Mouse (Mus musculus) testis, adult 2 months (tissue): ENCODE results near the gene Gm49721.
"Not testable (repeated sequence)": the region's sequence is repeated elsewhere in the genome, so short reads cannot be mapped to it uniquely, and the experiment has no call there.

ENCODE experiments used
- CTCF ChIP-seq: fragments of 200-500 bp; IDR thresholded peaks from 2 replicates; pipeline ENCODE4 v1.5.1; 2012; ENCODE audit warnings: low read depth, mild to moderate bottlenecking, inconsistent platforms, low read length, moderate library complexity; ENCODE audit not compliant: control insufficient read depth, insufficient read depth, insufficient replicate concordance
- POLR2A ChIP-seq: fragments of 200-500 bp; IDR thresholded peaks from 2 replicates; pipeline ENCODE4 v1.6.1; 2012; ENCODE audit warnings: low read depth, mild to moderate bottlenecking, inconsistent platforms, low read length, moderate library complexity; ENCODE audit not compliant: control insufficient read depth

DNA sequence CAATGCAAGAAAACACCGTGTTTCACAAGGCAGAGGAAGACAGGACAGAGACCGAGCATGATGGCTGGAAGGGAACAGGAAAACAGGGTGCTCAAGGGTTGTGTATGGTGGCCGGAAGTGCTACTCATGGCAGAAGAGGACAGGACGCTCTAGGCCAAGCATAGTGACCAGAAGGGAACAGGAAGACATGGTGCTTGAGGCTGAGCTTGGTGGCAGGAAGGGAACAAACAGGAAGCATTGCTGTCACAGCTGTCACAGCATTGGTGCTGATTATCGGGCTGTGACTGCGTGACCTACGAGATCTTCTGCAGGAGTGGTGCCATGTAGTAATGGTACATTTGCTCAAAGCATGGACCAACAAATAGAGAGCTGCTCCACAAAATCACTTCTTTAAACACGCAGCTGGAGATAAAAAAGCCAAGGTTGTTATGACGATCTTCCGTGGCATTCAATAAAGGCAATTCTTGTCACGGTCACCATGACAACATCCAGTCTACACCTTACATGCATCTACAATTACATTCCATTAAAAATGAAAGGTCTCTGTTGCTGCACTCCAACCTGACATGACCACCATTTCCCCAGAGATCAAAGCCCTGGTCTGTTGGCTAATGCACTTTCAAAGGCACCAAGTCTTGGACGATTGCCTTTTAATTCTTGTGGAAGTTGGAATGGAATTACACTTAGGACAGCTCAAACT, 106.9 kb downstream of the Gm49721 start:
- TF ChIP-seq POLR2A, CTCF: not testable (repeated sequence)
